Mouse (Mus musculus) neural tube, embryonic 15.5 days (tissue): Measurements from ENCODE around the gene Carnmt1. TPM values are rescaled to one million over a fixed set of nuclear protein-coding genes. Genes with fewer than 3 reads are reported as not detected.
A peak's percentile ranks its signal among the peaks of the same experiment; 100 is the strongest.

Experiments
- ATAC-seq: fragments of 200-750 bp; cut with Nextera tagmentation; 2 replicates; pipeline ENCODE4 v1.8.0; 2017; ENCODE audit warnings: mild to moderate bottlenecking, moderate TSS enrichment, moderate library complexity; ENCODE audit not compliant: low FRiP score
- H3K27ac ChIP-seq: fragments of 300-500 bp; sonication (generic); replicated peaks from 2 replicates; pipeline ENCODE4 v1.5.1; 2015; ENCODE audit warnings: mild to moderate bottlenecking, inconsistent platforms
- H3K27me3 ChIP-seq: fragments of 300-500 bp; sonication (generic); replicated peaks from 2 replicates; pipeline ENCODE4 v1.6.1; 2015; ENCODE audit warnings: inconsistent platforms
- H3K36me3 ChIP-seq: fragments of 300-500 bp; sonication (generic); 2 replicates; pipeline ENCODE4 v1.6.1; 2015; ENCODE audit warnings: inconsistent platforms
- H3K4me1 ChIP-seq: fragments of 300-500 bp; sonication (generic); 2 replicates; pipeline ENCODE4 v1.6.1; 2015; ENCODE audit warnings: inconsistent platforms
- H3K4me2 ChIP-seq: fragments of 300-500 bp; sonication (generic); 2 replicates; pipeline ENCODE4 v1.6.1; 2015; ENCODE audit warnings: inconsistent platforms, mild to moderate bottlenecking, moderate library complexity
- H3K4me3 ChIP-seq: fragments of 300-500 bp; sonication (generic); replicated peaks from 2 replicates; pipeline ENCODE4 v1.5.1; 2015; ENCODE audit warnings: mild to moderate bottlenecking, inconsistent platforms
- H3K9ac ChIP-seq: fragments of 300-500 bp; sonication (generic); replicated peaks from 2 replicates; pipeline ENCODE4 v1.6.1; 2015; ENCODE audit warnings: mild to moderate bottlenecking, inconsistent platforms
- H3K9me3 ChIP-seq: fragments of 300-500 bp; sonication (generic); replicated peaks from 2 replicates; pipeline ENCODE4 v1.6.1; 2016; ENCODE audit warnings: inconsistent platforms
- WGBS: fragments of 180-500 bp; shearing (Covaris S2); methylation state at CpG from one replicate; pipeline ENCODE4 v1.1.7; 2015; ENCODE audit warnings: mixed read lengths; 5-methylcytosine and 5-hydroxymethylcytosine counted together
- polyA plus RNA-seq: library from polyadenylated mRNA; unstranded; fragments of >200 nt; fragmentation: Nextera tagmentation; extraction: Ambion mirVana; gene quantifications from 2 replicates; pipeline ENCODE4 v1.2.1, GENCODE M21; 2015

Carnmt1 gene
- polyA plus RNA-seq, 1 experiment from 2014 or later = 12.7 TPM

- Histone ChIP-seq H3K4me3 (no peak overlapping the region), H3K27ac (no peak overlapping the region), H3K9me3 (no peaks in the 10 kb centered on the region), H3K36me3 (no peaks in the 10 kb centered on the region), H3K9ac (no peak overlapping the region), H3K4me2 (no peak overlapping the region), H3K27me3 (no peaks in the 10 kb centered on the region), H3K4me1 (no peaks in the 10 kb centered on the region)
- WGBS = 88% methylated on average over 7 of the region's 7 CpGs
- no peak for ATAC-seq
These were observed 14.6 kb upstream of the Carnmt1 start for GRCm38 (mm10) chr19:18655999-18656398.

GRCm38 (mm10) chr19:18658473-18658872 is 12.1 kb upstream of the Carnmt1 start:
- Histone ChIP-seq H3K9ac (no peak overlapping the region), H3K27ac (no peak overlapping the region)

GRCm38 (mm10) chr19:18659349-18659748 is 11.2 kb upstream of the Carnmt1 start:
- 83% methylated on average over 1 of the region's 1 CpGs for WGBS
- Histone ChIP-seq H3K4me1 (no peaks in the 10 kb centered on the region), H3K9me3 (no peaks in the 10 kb centered on the region), H3K9ac (no peak overlapping the region), H3K36me3 (no peaks in the 10 kb centered on the region), H3K27me3 (no peaks in the 10 kb centered on the region), H3K4me3 (no peak overlapping the region), H3K27ac (no peak overlapping the region), H3K4me2 (no peak overlapping the region)
- no peak for ATAC-seq

More at GRCm38 (mm10) chr19:18658473-18658872, 12.1 kb upstream of the Carnmt1 start:
- Histone ChIP-seq H3K27me3 (no peaks in the 10 kb centered on the region), H3K4me3 (no peak overlapping the region), H3K9me3 (no peaks in the 10 kb centered on the region), H3K4me2 (no peak overlapping the region), H3K36me3 (no peaks in the 10 kb centered on the region), H3K4me1 (no peaks in the 10 kb centered on the region)
- 79% methylated on average over 4 of the region's 4 CpGs for WGBS
- ATAC-seq = no peak

- ATAC-seq = no peak
- Histone ChIP-seq H3K4me2 (no peak overlapping the region), H3K4me1 (no peaks in the 10 kb centered on the region), H3K36me3 (no peaks in the 10 kb centered on the region), H3K9ac (no peak overlapping the region), H3K9me3 (no peaks in the 10 kb centered on the region), H3K4me3 (no peak overlapping the region), H3K27me3 (no peaks in the 10 kb centered on the region), H3K27ac (no peak overlapping the region)
- WGBS = 83% methylated on average over 3 of the region's 3 CpGs
These were observed 10.1 kb upstream of the Carnmt1 start for GRCm38 (mm10) chr19:18660466-18660865.

GRCm38 (mm10) chr19:18661683-18662082 is 8.9 kb upstream of the Carnmt1 start:
- no peaks in the 10 kb centered on the region for H3K4me1 ChIP-seq
- H3K9me3 ChIP-seq = no peaks in the 10 kb centered on the region
- no peak overlapping the region for H3K9ac ChIP-seq
- H3K36me3 ChIP-seq = no peaks in the 10 kb centered on the region
- WGBS = 62% methylated on average over 1 of the region's 1 CpGs
- no peak overlapping the region for H3K4me2 ChIP-seq
- no peak overlapping the region for H3K27ac ChIP-seq
- no peaks in the 10 kb centered on the region for H3K27me3 ChIP-seq
- H3K4me3 ChIP-seq = no peak overlapping the region
- no peak for ATAC-seq

- no peak overlapping the region for H3K4me2 ChIP-seq
These were observed 6.7 kb upstream of the Carnmt1 start for GRCm38 (mm10) chr19:18663904-18664303.

GRCm38 (mm10) chr19:18666966-18667365 is 3.6 kb upstream of the Carnmt1 start:
- Histone ChIP-seq H3K36me3 (no peaks in the 10 kb centered on the region), H3K4me2 (no peak overlapping the region), H3K27me3 (no peaks in the 10 kb centered on the region), H3K4me1 (peaks cover 10% of the 10 kb centered on the region), H3K4me3 (no peak overlapping the region), H3K9ac (no peak overlapping the region), H3K27ac (no peak overlapping the region), H3K9me3 (no peaks in the 10 kb centered on the region)
- ATAC-seq = no peak
- 85% methylated on average over 7 of the region's 7 CpGs for WGBS

More at GRCm38 (mm10) chr19:18663904-18664303, 6.7 kb upstream of the Carnmt1 start:
- Histone ChIP-seq H3K9ac (no peak overlapping the region), H3K9me3 (no peaks in the 10 kb centered on the region), H3K27ac (no peak overlapping the region), H3K4me1 (no peaks in the 10 kb centered on the region), H3K27me3 (no peaks in the 10 kb centered on the region), H3K4me3 (no peak overlapping the region), H3K36me3 (no peaks in the 10 kb centered on the region)
- no peak for ATAC-seq
- WGBS = 61% methylated on average over 2 of the region's 2 CpGs

- H3K27me3 ChIP-seq = no peaks in the 10 kb centered on the region
- no peak overlapping the region for H3K9ac ChIP-seq
- ATAC-seq = no peak
- 98% methylated on average over 7 of the region's 7 CpGs for WGBS
- H3K27ac ChIP-seq = no peak overlapping the region
- H3K36me3 ChIP-seq = no peaks in the 10 kb centered on the region
- no peak overlapping the region for H3K4me2 ChIP-seq
- peaks cover 27% of the 10 kb centered on the region for H3K4me1 ChIP-seq
- H3K9me3 ChIP-seq = no peaks in the 10 kb centered on the region
- no peak overlapping the region for H3K4me3 ChIP-seq
These were observed 1.0 kb upstream of the Carnmt1 start for GRCm38 (mm10) chr19:18669551-18669950.

GRCm38 (mm10) chr19:18671056-18671741 is 635 bp downstream of the Carnmt1 start:
- under 1% methylated on average over 64 of the region's 64 CpGs for WGBS
- H3K27ac ChIP-seq = peak overlapping the region; percentile 86
- H3K9me3 ChIP-seq = no peaks in the 10 kb centered on the region
- H3K36me3 ChIP-seq = no peaks in the 10 kb centered on the region
- H3K27me3 ChIP-seq = no peaks in the 10 kb centered on the region
- H3K9ac ChIP-seq = peak overlapping the region; percentile 73
- peaks cover 27% of the 10 kb centered on the region for H3K4me1 ChIP-seq
- H3K4me3 ChIP-seq = peak overlapping the region; percentile 85
- ATAC-seq = peak; percentile 79
- peak overlapping the region; percentile 64 for H3K4me2 ChIP-seq

GRCm38 (mm10) chr19:18672498-18672897 is 1.9 kb downstream of the Carnmt1 start:
- no peaks in the 10 kb centered on the region for H3K36me3 ChIP-seq
- ATAC-seq = no peak
- no peaks in the 10 kb centered on the region for H3K27me3 ChIP-seq
- no peaks in the 10 kb centered on the region for H3K9me3 ChIP-seq
- peak overlapping the region; percentile 64 for H3K4me2 ChIP-seq
- peak overlapping the region; percentile 85 for H3K4me3 ChIP-seq
- WGBS = 57% methylated on average over 3 of the region's 3 CpGs
- H3K4me1 ChIP-seq = peaks cover 27% of the 10 kb centered on the region
- H3K9ac ChIP-seq = no peak overlapping the region
- H3K27ac ChIP-seq = no peak overlapping the region

- ATAC-seq = no peak
- Histone ChIP-seq H3K36me3 (no peaks in the 10 kb centered on the region), H3K4me1 (peaks cover 27% of the 10 kb centered on the region), H3K9ac (no peak overlapping the region; the same call in 1 of the 2 replicates), H3K27me3 (no peaks in the 10 kb centered on the region), H3K27ac (no peak overlapping the region), H3K4me3 (peak overlapping the region; percentile 85), H3K4me2 (peak overlapping the region; percentile 64), H3K9me3 (no peaks in the 10 kb centered on the region)
- WGBS = 17% methylated on average over 4 of the region's 4 CpGs
These were observed 2.6 kb downstream of the Carnmt1 start for GRCm38 (mm10) chr19:18673116-18673515.

- H3K9ac ChIP-seq = no peak overlapping the region
- H3K27me3 ChIP-seq = no peaks in the 10 kb centered on the region
- H3K27ac ChIP-seq = no peak overlapping the region
- H3K4me3 ChIP-seq = no peak overlapping the region
- H3K9me3 ChIP-seq = no peaks in the 10 kb centered on the region
- ATAC-seq = no peak
- H3K4me1 ChIP-seq = no peaks in the 10 kb centered on the region
- 82% methylated on average over 4 of the region's 4 CpGs for WGBS
- no peak overlapping the region for H3K4me2 ChIP-seq
- H3K36me3 ChIP-seq = peaks cover 12% of the 10 kb centered on the region
These were observed 11.6 kb downstream of the Carnmt1 start for GRCm38 (mm10) chr19:18682142-18682541.
